Mouse (Mus musculus): ENCODE measurements at regions not wholly inside any gene's neighbourhood (a gene's known extent, or its start where the extent isn't known, plus 50 kb on each side); places are given as distances from the start of the nearest gene placed in this dataset.

GRCm38 (mm10) chr3:101524905-101525304, 79.6 kb downstream of the Atp1a1 start:
- no peak for TF ChIP-seq CTCF (IDR thresholded peaks at IDR 0.05; ENCODE audit: control insufficient read depth, insufficient read depth, insufficient read length)
- no peak for TF ChIP-seq FOSL1 (IDR thresholded peaks at IDR 0.05; ENCODE audit: insufficient read depth, low read length, poor library complexity, severe bottlenecking)
- no peak for TF ChIP-seq CEBPB (IDR thresholded peaks at IDR 0.05; ENCODE audit: low read depth)
- no peak for TF ChIP-seq MYOD1 (IDR thresholded peaks at IDR 0.05; ENCODE audit: control insufficient read depth, insufficient read length, low read depth)
- no peak for TF ChIP-seq MAX (IDR thresholded peaks at IDR 0.05)
- no peak for TF ChIP-seq MYOG (IDR thresholded peaks at IDR 0.05; ENCODE audit: control insufficient read depth, extremely low read depth, insufficient read length)

Data from C2C12 (cell line).